Mouse (Mus musculus): ENCODE measurements around the gene Cdkn1a. TPM values are rescaled to one million over a fixed set of nuclear protein-coding genes. Genes with fewer than 3 reads are reported as not detected.

Gene Cdkn1a
- polyA plus RNA-seq, 2 experiments, result 2.6 to 7.0 TPM

DNA sequence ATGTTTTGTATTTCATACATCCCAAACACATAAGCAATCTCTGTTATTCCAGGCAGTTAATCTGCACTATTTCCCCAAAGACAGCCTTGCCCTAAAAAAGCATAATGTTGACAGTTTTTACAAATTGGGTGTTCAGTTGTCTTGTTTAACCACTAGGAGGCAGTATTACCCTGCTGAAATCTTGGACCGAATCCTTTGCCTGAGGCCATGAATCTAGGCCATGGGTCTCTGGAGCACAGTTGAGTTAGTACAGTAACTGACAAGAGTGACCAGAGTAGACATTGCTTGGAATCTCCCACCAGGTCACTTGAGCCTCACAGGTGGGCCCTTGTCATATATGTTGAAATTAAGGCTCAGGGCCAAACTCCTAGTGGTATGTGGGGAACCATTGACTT lies 45.9 kb upstream of the Cdkn1a start:
- ATAC-seq (ENCODE audit: insufficient read depth), result no peak
- Histone ChIP-seq H3K4me1 (replicated peaks; ENCODE audit: control insufficient read depth in 2 of 2, insufficient read depth in 2 of 2, low read length in 1 of 2) (peaks cover 3 to 8% of the 10 kb centered on the region in 2 experiments; a peak in 2 of 4 replicates), H3K9ac (replicated peaks) (no peak overlapping the region), H3K4me2 (ENCODE audit: low read depth) (no peak overlapping the region), H3K27me3 (ENCODE audit: control insufficient read depth, insufficient read depth, low read length) (no peaks in the 10 kb centered on the region), H3K27ac (no peak overlapping the region), H3K36me3 (replicated peaks; ENCODE audit: control insufficient read depth, insufficient read depth, low read depth) (peaks cover 71% of the 10 kb centered on the region), H3K9me3 (ENCODE audit: control insufficient read depth, low read length) (no peaks in the 10 kb centered on the region), H3K4me3 (ENCODE audit: insufficient read depth in 1 of 2, low read depth in 2 of 2, low read length in 2 of 2) (no peak overlapping the region)
- DNase-seq (ENCODE audit: low read depth in 3 of 3, low spot score in 3 of 3), result no peak
- WGBS (ENCODE audit: insufficient replicate concordance), result 88% methylated on average over 1 of the region's 1 CpGs
- TF ChIP-seq EP300 (IDR thresholded peaks at IDR 0.05; ENCODE audit: low read depth), result no peak
- TF ChIP-seq CTCF (IDR thresholded peaks at IDR 0.05; ENCODE audit: low read depth), result peak; percentile 78

DNA sequence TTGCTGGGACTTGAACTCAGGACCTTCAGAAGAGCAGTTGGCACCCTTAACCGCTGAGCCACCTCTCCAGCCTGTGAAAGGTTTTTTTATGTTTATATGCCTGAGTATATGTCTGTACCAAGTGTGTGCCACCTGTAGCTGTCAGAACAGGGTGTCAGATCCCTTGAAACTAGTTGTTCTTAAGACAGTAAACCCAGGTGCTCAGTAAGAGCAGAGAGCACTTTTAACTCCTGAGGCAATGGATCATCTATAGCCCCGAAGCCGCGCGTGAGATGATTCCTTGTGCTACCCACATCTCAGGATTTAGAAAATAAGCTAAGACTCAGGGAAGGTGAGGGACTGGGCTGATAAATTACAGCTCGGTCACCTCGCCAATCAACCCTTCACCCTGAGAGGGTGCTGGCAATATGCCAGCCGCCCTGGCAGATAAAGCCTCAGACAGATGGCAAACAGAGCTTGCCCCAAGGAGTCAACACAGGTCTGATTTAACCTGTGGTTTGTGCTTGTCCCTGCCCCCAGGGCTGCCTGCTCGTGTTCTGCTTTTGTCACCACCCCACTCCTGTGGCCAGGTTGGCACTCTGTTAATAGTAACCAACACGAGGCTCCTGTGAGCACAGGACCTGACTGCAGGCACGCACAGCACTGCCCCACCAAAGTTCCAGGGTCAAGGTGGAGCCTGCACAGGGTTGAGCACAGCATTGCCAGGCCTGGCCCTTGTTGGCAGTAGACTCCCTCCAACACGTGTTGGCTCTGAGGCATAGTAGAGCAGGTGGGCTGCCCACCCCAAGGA lies 44.8 kb upstream of the Cdkn1a start:
- H3K4me1 ChIP-seq (replicated peaks; ENCODE audit: control insufficient read depth in 2 of 2, insufficient read depth in 2 of 2, low read length in 1 of 2), result peaks cover 3 to 9% of the 10 kb centered on the region in 2 experiments; a peak in 2 of 4 replicates
- ATAC-seq (ENCODE audit: insufficient read depth) (no peak), DNase-seq (ENCODE audit: low read depth in 3 of 3, low spot score in 3 of 3) (no peak)
- H3K27me3 ChIP-seq (ENCODE audit: control insufficient read depth, insufficient read depth, low read length), result no peaks in the 10 kb centered on the region
- peaks cover 61% of the 10 kb centered on the region for H3K36me3 ChIP-seq (replicated peaks; ENCODE audit: control insufficient read depth, insufficient read depth, low read depth)
- H3K4me3 ChIP-seq (ENCODE audit: insufficient read depth in 1 of 2, low read depth in 2 of 2, low read length in 2 of 2), result no peak overlapping the region
- no peak overlapping the region for H3K9ac ChIP-seq (replicated peaks)
- no peak overlapping the region for H3K27ac ChIP-seq
- H3K4me2 ChIP-seq (ENCODE audit: low read depth), result no peak overlapping the region
- WGBS (ENCODE audit: insufficient replicate concordance), result 61% methylated on average over 12 of the region's 12 CpGs
- no peak for TF ChIP-seq CTCF (IDR thresholded peaks at IDR 0.05; ENCODE audit: low read depth)
- no peak for TF ChIP-seq EP300 (IDR thresholded peaks at IDR 0.05; ENCODE audit: low read depth)
- no peaks in the 10 kb centered on the region for H3K9me3 ChIP-seq (ENCODE audit: control insufficient read depth, low read length)

DNA sequence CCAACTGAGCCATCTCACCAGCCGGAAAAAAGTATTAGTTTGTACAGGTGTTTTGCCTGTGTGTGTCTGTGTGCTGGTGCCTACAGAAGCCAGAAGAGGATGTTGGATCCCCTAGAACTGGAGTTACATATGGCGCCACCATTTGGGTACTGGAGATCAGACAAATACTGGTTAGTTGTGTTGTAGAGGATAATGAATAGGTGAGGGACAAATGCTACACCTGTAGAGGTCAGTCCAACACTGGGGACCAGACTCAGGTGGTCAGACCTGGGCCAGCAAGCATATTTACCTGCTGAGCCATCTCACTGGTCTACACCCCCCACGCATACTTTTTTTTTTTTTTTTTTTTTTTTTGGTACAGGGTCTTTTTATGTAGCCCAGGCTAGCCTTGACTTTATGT lies 43.9 kb upstream of the Cdkn1a start:
- Histone ChIP-seq H3K9me3 (ENCODE audit: control insufficient read depth, low read length) (no peaks in the 10 kb centered on the region), H3K27me3 (ENCODE audit: control insufficient read depth, insufficient read depth, low read length) (no peaks in the 10 kb centered on the region), H3K4me2 (ENCODE audit: low read depth) (no peak overlapping the region), H3K4me1 (replicated peaks; ENCODE audit: control insufficient read depth in 2 of 2, insufficient read depth in 2 of 2, low read length in 1 of 2) (peaks cover 3 to 9% of the 10 kb centered on the region in 2 experiments; a peak in 2 of 4 replicates), H3K9ac (replicated peaks) (no peak overlapping the region), H3K4me3 (ENCODE audit: insufficient read depth in 1 of 2, low read depth in 2 of 2, low read length in 2 of 2) (no peak overlapping the region), H3K27ac (no peak overlapping the region), H3K36me3 (replicated peaks; ENCODE audit: control insufficient read depth, insufficient read depth, low read depth) (peaks cover 56% of the 10 kb centered on the region)
- DNase-seq (ENCODE audit: low read depth in 3 of 3, low spot score in 3 of 3) (no peak), ATAC-seq (ENCODE audit: insufficient read depth) (no peak)
- 93% methylated on average over 3 of the region's 3 CpGs for WGBS (ENCODE audit: insufficient replicate concordance)
- no peak for TF ChIP-seq CTCF (IDR thresholded peaks at IDR 0.05; ENCODE audit: low read depth)
- no peak for TF ChIP-seq EP300 (IDR thresholded peaks at IDR 0.05; ENCODE audit: low read depth)

DNA sequence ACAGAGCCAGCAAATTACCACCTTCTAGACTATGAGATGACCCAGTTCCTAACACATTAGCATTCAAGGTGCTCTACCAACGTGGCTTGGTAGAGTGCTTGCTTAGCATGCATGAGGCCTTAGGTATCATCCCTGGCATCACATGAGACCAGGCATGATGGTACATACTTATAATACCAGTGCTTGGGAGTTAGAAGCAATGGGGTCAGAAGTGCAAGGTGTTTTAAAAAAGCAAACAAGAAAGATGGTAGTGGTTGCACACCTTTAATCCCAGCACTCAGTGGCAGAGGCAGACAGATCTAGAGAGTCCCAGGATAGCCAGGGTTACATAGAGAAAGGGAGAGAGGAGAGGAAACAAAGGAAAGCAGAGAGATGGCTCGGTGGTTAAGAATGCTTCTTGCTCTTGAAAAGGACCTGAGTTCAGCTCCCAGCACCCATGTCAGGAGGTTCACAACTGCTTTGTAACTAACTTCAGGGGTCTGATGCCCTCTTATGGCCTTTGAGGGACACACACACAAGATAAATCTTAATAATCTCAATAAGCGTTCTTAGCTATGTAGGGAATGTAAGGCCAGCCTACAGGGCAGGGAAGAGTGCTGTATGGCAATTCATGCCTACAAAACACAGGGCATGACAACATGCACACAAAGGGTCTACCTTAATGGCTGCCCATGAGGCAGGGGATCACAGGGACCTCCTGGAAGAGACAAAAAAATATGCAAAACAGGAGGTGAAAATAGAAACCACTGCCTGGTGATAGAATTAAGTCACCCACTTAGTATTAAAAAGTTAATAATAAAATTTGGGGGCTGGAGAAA lies 42.9 kb upstream of the Cdkn1a start:
- H3K27ac ChIP-seq, result no peak overlapping the region
- WGBS (ENCODE audit: insufficient replicate concordance), result 64% methylated on average over 3 of the region's 3 CpGs
- H3K9ac ChIP-seq (replicated peaks), result no peak overlapping the region
- DNase-seq (ENCODE audit: low read depth in 3 of 3, low spot score in 3 of 3), result no peak
- no peaks in the 10 kb centered on the region for H3K27me3 ChIP-seq (ENCODE audit: control insufficient read depth, insufficient read depth, low read length)
- no peak for ATAC-seq (ENCODE audit: insufficient read depth)
- no peak overlapping the region for H3K4me2 ChIP-seq (ENCODE audit: low read depth)
- peaks cover 45% of the 10 kb centered on the region for H3K36me3 ChIP-seq (replicated peaks; ENCODE audit: control insufficient read depth, insufficient read depth, low read depth)
- TF ChIP-seq EP300 (IDR thresholded peaks at IDR 0.05; ENCODE audit: low read depth), result no peak
- no peak for TF ChIP-seq CTCF (IDR thresholded peaks at IDR 0.05; ENCODE audit: low read depth)
- H3K9me3 ChIP-seq (ENCODE audit: control insufficient read depth, low read length), result no peaks in the 10 kb centered on the region
- H3K4me1 ChIP-seq (replicated peaks; ENCODE audit: control insufficient read depth in 2 of 2, insufficient read depth in 2 of 2, low read length in 1 of 2), result peaks cover 3 to 9% of the 10 kb centered on the region in 2 experiments; a peak in 2 of 4 replicates
- no peak overlapping the region for H3K4me3 ChIP-seq (ENCODE audit: insufficient read depth in 1 of 2, low read depth in 2 of 2, low read length in 2 of 2)

Data from liver, embryonic 14.5 days (tissue).